Mouse (Mus musculus) cerebral cortex, adult 2 months (tissue): Measurements from ENCODE around the gene Gm2956.

Experiments used
- WGBS: fragments of 180-500 bp; shearing (Covaris S2); methylation state at CpG from one replicate; pipeline ENCODE4 v1.1.7; 2018; 5-methylcytosine and 5-hydroxymethylcytosine counted together

The Gm2956 gene

DNA sequence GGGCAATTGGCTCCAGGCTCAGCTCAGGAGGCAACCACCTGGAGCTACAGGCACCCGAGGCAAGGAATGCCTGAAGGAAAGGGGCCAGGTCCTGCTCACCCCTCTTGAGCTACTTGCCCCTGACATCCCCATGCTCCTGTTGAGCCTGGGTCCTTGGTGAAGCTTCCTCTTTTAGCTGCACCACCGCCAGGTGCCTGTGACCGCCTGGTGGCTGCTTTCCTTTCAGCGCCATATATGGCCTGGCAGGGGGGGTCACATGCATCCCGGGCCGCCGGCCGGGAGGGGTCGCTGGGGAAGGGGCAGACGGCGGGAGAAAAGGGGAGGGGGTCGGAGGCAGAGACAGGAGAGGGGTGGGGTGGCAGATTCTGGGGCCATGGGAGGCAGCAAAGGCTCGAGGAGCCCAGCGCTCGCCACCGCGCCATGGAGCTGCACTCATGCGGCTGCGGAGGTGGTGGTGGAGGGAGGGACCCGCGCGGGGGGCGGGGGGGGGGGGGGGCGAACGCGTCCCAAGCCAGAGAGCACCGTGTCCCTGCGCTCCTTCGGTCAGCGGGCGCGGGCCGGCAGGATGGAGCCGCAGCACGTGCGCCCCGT lies at the start of gene Gm2956:
TSS of gene Gm2956 (plus strand) at position 541 of the 591 bp plus-strand sequence.
- WGBS = 8% methylated on average over 3 of the region's 37 CpGs

DNA sequence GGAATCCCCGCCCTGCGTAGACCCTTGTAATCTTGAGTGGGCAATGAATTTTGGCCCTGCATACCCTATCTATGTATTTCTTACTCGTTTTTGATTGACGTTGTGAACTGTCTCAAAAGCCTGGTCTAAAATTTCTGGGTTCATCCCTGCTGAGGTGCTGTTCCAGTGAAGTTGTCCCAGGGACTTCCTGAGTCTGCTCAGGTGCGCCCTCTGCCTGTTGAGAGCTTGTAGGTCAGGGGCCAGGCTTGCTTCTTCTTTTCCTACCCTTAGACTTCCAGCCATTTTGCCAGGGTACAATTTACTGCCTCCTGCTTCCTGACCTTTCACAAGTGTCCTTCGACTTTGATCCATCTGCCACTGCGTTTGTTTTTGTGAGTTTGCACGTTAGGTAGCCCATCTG lies 979 bp downstream of the Gm2956 start:
- 5% methylated on average over 7 of the region's 8 CpGs for WGBS

DNA sequence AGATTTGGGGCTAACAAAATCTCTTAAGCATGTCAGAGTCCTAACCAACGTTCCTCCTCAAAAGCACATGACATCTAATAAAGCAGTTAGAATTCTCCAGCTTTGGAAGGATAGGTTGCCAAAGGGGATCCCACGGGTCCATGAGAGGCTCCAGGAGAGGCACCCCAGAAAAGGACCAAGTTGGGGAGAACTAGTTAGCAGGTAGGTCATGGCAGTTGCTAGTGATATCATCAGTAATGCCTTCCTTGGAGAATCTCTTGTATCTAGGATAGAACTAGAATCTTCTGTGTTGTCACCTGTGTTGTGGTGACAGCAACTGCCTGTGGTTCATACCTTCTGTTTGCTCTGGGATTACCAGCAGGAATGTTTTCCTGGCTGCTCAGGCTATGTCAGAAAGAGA lies 62.4 kb downstream of the Gm2956 start, which contains the start of gene Gm10413:
TSS of gene Gm10413 (plus strand) at position 301 of the 400 bp plus-strand sequence.
- WGBS = no CpG with 5 or more reads among the region's 2 CpGs
